Mouse (Mus musculus): ENCODE results near the gene Fzr1. TPM values are rescaled to one million over a fixed set of nuclear protein-coding genes. Genes with fewer than 3 reads are reported as not detected.
A peak's percentile ranks its signal among the peaks of the same experiment; 100 is the strongest.

Gene Fzr1
- polyA plus RNA-seq, 2 experiments from 2014 or later, result 12.3 to 16.4 TPM

- peak; percentile 54 for ATAC-seq
Measured at GRCm38 (mm10) chr10:81401521-81402226, 23.4 kb upstream of the Fzr1 start.

GRCm38 (mm10) chr10:81401205-81401520 is 22.8 kb upstream of the Fzr1 start:
- no peak for ATAC-seq

GRCm38 (mm10) chr10:81400371-81401204 is 22.3 kb upstream of the Fzr1 start:
- no peak for ATAC-seq

GRCm38 (mm10) chr10:81399798-81400308 is 21.5 kb upstream of the Fzr1 start:
- no peak for ATAC-seq

- no peak for ATAC-seq
Measured at GRCm38 (mm10) chr10:81399296-81399695, 21.0 kb upstream of the Fzr1 start.

- no peak for ATAC-seq
Measured at GRCm38 (mm10) chr10:81396749-81397148, 18.4 kb upstream of the Fzr1 start.

- ATAC-seq, result no peak
Measured at GRCm38 (mm10) chr10:81395865-81396264, 17.5 kb upstream of the Fzr1 start.

GRCm38 (mm10) chr10:81395127-81395526 is 16.8 kb upstream of the Fzr1 start:
- peak; percentile 79 for ATAC-seq

- ATAC-seq, result no peak
Measured at GRCm38 (mm10) chr10:81393456-81394063, 15.2 kb upstream of the Fzr1 start.

- ATAC-seq, result no peak
Measured at GRCm38 (mm10) chr10:81392781-81393185, 14.5 kb upstream of the Fzr1 start, which contains the start of gene Smim24. Gene Smim24 (plus strand): TSS chr10:81393051.

GRCm38 (mm10) chr10:81392270-81392669 is 14.0 kb upstream of the Fzr1 start:
- ATAC-seq, result no peak

- no peak for ATAC-seq
Measured at GRCm38 (mm10) chr10:81390678-81390965, 12.3 kb upstream of the Fzr1 start.

GRCm38 (mm10) chr10:81389801-81390677 is 11.7 kb upstream of the Fzr1 start:
- ATAC-seq, result peak; percentile 71

GRCm38 (mm10) chr10:81389373-81389772 is 11.1 kb upstream of the Fzr1 start:
- ATAC-seq, result no peak

GRCm38 (mm10) chr10:81388505-81389055 is 10.3 kb upstream of the Fzr1 start, which contains the start of gene Gm48552:
Gene Gm48552 (plus strand): TSS chr10:81389005.
- ATAC-seq, result no peak

GRCm38 (mm10) chr10:81387716-81388115 is 9.4 kb upstream of the Fzr1 start:
- no peak for ATAC-seq

GRCm38 (mm10) chr10:81385603-81386306 is 7.4 kb upstream of the Fzr1 start:
- ATAC-seq, result no peak

- ATAC-seq, result peak; percentile 24
Measured at GRCm38 (mm10) chr10:81384605-81384982, 6.3 kb upstream of the Fzr1 start.

GRCm38 (mm10) chr10:81383802-81384604 is 5.7 kb upstream of the Fzr1 start, which contains the start of the genes Dohh and Gm48551:
Gene Dohh (plus strand): TSS chr10:81384428.
Gene Gm48551 (plus strand): TSS chr10:81384466.
- peak; percentile 94 for ATAC-seq

GRCm38 (mm10) chr10:81382039-81382438 is 3.7 kb upstream of the Fzr1 start:
- ATAC-seq, result no peak
